Mouse (Mus musculus): ENCODE measurements around the gene Vmn2r104.

The Vmn2r104 gene
- long read RNA-seq, experiment 1 = 0 reads
- long read RNA-seq, experiment 2 = 0 reads

DNA sequence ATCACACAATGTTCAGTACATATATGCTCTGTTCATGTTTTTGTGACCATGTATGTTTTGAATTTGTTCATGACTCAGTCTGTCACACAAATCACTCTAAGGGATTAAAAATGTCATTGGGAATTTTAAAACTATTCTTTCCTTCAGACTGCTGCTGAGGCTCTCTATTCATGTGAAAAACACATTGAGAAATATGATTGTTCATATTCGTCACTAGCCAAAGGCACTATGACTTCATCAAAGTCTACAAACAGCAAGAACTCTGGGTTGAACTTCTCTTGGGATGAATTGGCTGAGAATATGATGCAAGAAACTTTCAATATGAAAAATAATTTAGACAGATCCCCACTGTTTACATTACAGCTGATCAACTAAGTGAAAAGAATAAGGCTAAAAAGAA lies at the start of gene Vmn2r104:
Gene Vmn2r104, minus strand, starts transcription at position 101 of the 400 bp plus-strand sequence.
- intact Hi-C loops (cut with DNase I) = no loop called here

DNA sequence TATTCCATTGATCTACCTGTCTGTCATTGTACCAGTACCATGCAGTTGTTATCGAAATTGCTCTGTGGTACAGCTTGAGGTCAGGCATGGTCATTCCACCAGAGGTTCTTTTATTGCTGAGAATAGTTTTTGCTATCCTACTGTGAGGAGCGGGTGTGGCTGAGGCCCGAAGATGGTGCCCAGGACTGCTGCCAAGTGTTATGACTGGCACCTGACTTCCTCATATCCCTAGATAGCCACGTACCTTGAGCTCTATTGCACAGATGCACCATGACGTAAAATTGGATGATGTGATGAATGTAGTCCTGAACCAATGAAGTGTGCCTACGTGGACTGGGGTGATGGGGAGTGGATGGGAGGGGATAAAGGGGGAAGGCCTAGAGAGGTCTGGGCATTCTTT lies 26.0 kb upstream of the Vmn2r104 start:
- intact Hi-C loops (cut with DNase I) = no loop called here

DNA sequence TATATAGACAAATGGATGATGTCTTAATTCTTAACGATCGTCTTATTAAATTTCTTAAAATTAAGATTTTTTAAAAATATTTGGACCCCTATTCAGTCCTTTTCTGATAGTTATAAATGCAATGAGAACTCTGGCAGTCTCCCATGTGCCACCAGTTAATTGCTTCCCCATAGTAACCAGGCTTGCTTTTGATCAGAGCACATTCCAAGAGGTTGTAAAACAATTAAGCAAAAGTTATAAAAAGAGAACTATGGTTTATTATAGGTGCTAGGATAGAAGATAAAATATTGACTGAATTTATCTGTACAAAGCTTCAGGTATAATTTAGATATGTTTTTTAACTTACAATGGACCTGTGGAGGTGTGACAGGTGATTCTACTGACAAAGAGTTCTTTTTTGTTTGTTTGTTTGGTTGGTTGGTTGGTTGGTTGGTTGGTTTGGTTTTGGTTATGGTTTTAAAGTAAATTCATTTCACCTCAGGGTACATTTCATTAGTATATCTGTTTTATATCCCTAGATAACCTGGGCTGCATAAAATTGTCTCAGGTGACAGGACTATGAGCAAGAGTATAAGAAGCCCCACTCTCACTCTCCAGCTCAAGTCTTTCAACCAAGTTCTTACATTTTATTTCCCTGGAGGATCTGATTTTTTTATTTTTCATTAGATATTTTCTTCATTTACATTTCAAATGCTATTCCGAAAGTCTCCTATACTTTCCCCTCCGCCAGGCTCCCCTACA lies 23.7 kb upstream of the Vmn2r104 start:
- intact Hi-C loops (cut with DNase I) = no loop called here
